Mouse (Mus musculus) frontal cortex, adult 2 months (tissue): ENCODE measurements around the gene Syt2. TPM values are rescaled to one million over a fixed set of nuclear protein-coding genes. Genes with fewer than 3 reads are reported as not detected.

ENCODE experiments used
- DNase-seq, 2 experiments: peaks; one replicate each; pipeline ENCODE4 v3.0.0; 2022; ENCODE audit warnings: low spot score in 1 of 2; ENCODE audit errors: extremely low spot score in 1 of 2
- polyA plus RNA-seq: library from polyadenylated mRNA; depleted of rRNA; stranded (reverse); fragments of >200 nt; gene quantifications from 2 replicates; pipeline ENCODE4 v1.2.3, GENCODE M21; 2012

Gene Syt2
- polyA plus RNA-seq, 1 experiment, result 5.5 TPM

GRCm38 (mm10) chr1:134647591-134647990 is 1.1 kb downstream of the Syt2 start:
- no peak for DNase-seq

- DNase-seq, result no peak
Observed at GRCm38 (mm10) chr1:134650816-134651215, 4.3 kb downstream of the Syt2 start.

- DNase-seq, result no peak
Observed at GRCm38 (mm10) chr1:134651268-134651850, 4.9 kb downstream of the Syt2 start.

- no peak for DNase-seq
Observed at GRCm38 (mm10) chr1:134651851-134652398, 5.4 kb downstream of the Syt2 start.

- DNase-seq, result no peak
Observed at GRCm38 (mm10) chr1:134653603-134654257, 7.3 kb downstream of the Syt2 start.

GRCm38 (mm10) chr1:134658841-134659240 is 12.4 kb downstream of the Syt2 start:
- DNase-seq, result no peak

- no peak for DNase-seq
Observed at GRCm38 (mm10) chr1:134660163-134660562, 13.7 kb downstream of the Syt2 start.

GRCm38 (mm10) chr1:134671234-134672070 is 25.0 kb downstream of the Syt2 start:
- no peak for DNase-seq

GRCm38 (mm10) chr1:134674312-134674711 is 27.8 kb downstream of the Syt2 start:
- no peak for DNase-seq

- no peak for DNase-seq
Observed at GRCm38 (mm10) chr1:134679445-134679844, 33.0 kb downstream of the Syt2 start.

GRCm38 (mm10) chr1:134680617-134681016 is 34.1 kb downstream of the Syt2 start:
- DNase-seq, result no peak

GRCm38 (mm10) chr1:134682460-134682859 is 36.0 kb downstream of the Syt2 start:
- DNase-seq, result peak in 1 of 2 experiments; percentile 22

GRCm38 (mm10) chr1:134686834-134687421 is 40.5 kb downstream of the Syt2 start:
- no peak for DNase-seq

GRCm38 (mm10) chr1:134696302-134696701 is 49.8 kb downstream of the Syt2 start:
- DNase-seq, result no peak

- DNase-seq, result no peak
Observed at GRCm38 (mm10) chr1:134697073-134697472, 50.6 kb downstream of the Syt2 start.

GRCm38 (mm10) chr1:134697522-134698250 is 51.2 kb downstream of the Syt2 start:
- no peak for DNase-seq

- no peak for DNase-seq
Observed at GRCm38 (mm10) chr1:134698486-134698885, 52.0 kb downstream of the Syt2 start.

GRCm38 (mm10) chr1:134699390-134699789 is 52.9 kb downstream of the Syt2 start:
- DNase-seq, result no peak

- DNase-seq, result no peak
Observed at GRCm38 (mm10) chr1:134700151-134700550, 53.7 kb downstream of the Syt2 start.

- no peak for DNase-seq
Observed at GRCm38 (mm10) chr1:134700634-134701033, 54.2 kb downstream of the Syt2 start.
